Mouse (Mus musculus) intestine, embryonic 15.5 days (tissue): ENCODE data around the gene Ankib1. TPM values are rescaled to one million over a fixed set of nuclear protein-coding genes. Genes with fewer than 3 reads are reported as not detected.

Experiments
- ATAC-seq: fragments of 200-750 bp; cut with Nextera tagmentation; 2 replicates; pipeline ENCODE4 v1.8.0; 2017; ENCODE audit warnings: moderate TSS enrichment, moderate library complexity
- H3K27ac ChIP-seq: fragments of 300-500 bp; sonication (generic); 2 replicates; pipeline ENCODE4 v1.5.1; 2015; ENCODE audit warnings: mild to moderate bottlenecking, inconsistent platforms
- H3K27me3 ChIP-seq: fragments of 300-500 bp; sonication (generic); replicated peaks from 2 replicates; pipeline ENCODE4 v1.6.1; 2015; ENCODE audit warnings: inconsistent platforms
- H3K36me3 ChIP-seq: fragments of 300-500 bp; sonication (generic); 2 replicates; pipeline ENCODE4 v1.6.1; 2015; ENCODE audit warnings: inconsistent platforms
- H3K4me1 ChIP-seq: fragments of 300-500 bp; sonication (generic); replicated peaks from 2 replicates; pipeline ENCODE4 v1.6.1; 2015; ENCODE audit warnings: inconsistent platforms
- H3K4me2 ChIP-seq: fragments of 300-500 bp; sonication (generic); replicated peaks from 2 replicates; pipeline ENCODE4 v1.6.1; 2015; ENCODE audit warnings: mild to moderate bottlenecking, inconsistent platforms
- H3K4me3 ChIP-seq: fragments of 300-500 bp; sonication (generic); replicated peaks from 2 replicates; pipeline ENCODE4 v1.5.1; 2015; ENCODE audit warnings: inconsistent platforms
- H3K9ac ChIP-seq: fragments of 300-500 bp; sonication (generic); 2 replicates; pipeline ENCODE4 v1.6.1; 2015; ENCODE audit warnings: inconsistent platforms
- H3K9me3 ChIP-seq: fragments of 300-500 bp; sonication (generic); 2 replicates; pipeline ENCODE4 v1.6.1; 2016; ENCODE audit warnings: inconsistent platforms
- WGBS: fragments of 180-500 bp; shearing (Covaris S2); methylation state at CpG from one replicate; pipeline ENCODE4 v1.1.7; 2015; 5-methylcytosine and 5-hydroxymethylcytosine counted together
- polyA plus RNA-seq: library from polyadenylated mRNA; unstranded; fragments of >200 nt; fragmentation: Nextera tagmentation; extraction: Ambion mirVana; gene quantifications from 2 replicates; pipeline ENCODE4 v1.2.1, GENCODE M21; 2015

Gene Ankib1
- polyA plus RNA-seq, 1 experiment from 2014 or later: 9.2 TPM

DNA sequence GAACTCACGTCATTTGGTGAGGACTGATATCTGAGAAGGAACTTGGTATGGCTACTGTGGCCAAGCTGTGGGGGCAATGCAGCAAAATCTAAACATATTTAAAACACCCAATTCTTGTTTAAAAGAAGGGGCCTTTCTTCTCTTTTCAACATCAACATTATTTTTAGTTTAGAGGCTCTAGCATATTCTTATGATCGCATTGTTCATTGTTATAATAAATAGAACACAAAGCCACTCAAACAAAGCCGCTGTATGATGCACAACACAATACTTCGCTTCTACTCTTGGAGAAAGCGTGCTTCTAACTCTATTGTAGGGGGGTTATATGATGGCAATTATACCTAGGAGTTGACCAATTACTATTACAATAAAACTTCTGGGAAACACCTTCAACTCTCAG, 86.9 kb downstream of the Ankib1 start:
- Histone ChIP-seq H3K4me2 (no peak overlapping the region), H3K36me3 (no peaks in the 10 kb centered on the region), H3K27ac (no peak overlapping the region), H3K4me1 (no peaks in the 10 kb centered on the region), H3K4me3 (no peak overlapping the region), H3K9ac (no peak overlapping the region), H3K27me3 (no peaks in the 10 kb centered on the region), H3K9me3 (no peaks in the 10 kb centered on the region)
- ATAC-seq: no peak
- 95% methylated on average over 5 of the region's 5 CpGs for WGBS

DNA sequence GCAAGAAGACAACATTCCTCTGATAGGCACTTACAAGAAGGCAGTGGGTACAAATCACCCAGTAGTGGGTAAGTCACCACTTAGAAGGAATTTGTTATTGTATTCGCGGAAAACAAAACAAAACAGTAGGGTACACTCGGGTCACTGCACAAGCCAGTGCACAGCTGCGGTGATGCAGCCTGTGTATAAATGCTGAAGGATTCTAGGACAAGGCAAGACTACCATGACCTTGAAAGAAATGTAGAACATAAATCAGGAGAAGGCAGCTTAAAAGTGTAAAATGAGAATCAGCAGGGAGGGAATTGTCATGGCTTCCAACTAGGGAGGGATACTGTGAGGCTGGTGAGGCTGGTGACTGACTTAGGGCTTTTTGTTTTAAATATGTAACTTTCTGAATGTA, 100.5 kb downstream of the Ankib1 start:
- ATAC-seq: no peak
- WGBS: 85% methylated on average over 4 of the region's 4 CpGs
- H3K27ac ChIP-seq: no peak overlapping the region
- H3K4me2 ChIP-seq: no peak overlapping the region
- H3K4me3 ChIP-seq: no peak overlapping the region
- H3K9me3 ChIP-seq: no peaks in the 10 kb centered on the region
- H3K4me1 ChIP-seq: no peaks in the 10 kb centered on the region
- no peak overlapping the region for H3K9ac ChIP-seq
- H3K36me3 ChIP-seq: no peaks in the 10 kb centered on the region
- H3K27me3 ChIP-seq: no peaks in the 10 kb centered on the region

DNA sequence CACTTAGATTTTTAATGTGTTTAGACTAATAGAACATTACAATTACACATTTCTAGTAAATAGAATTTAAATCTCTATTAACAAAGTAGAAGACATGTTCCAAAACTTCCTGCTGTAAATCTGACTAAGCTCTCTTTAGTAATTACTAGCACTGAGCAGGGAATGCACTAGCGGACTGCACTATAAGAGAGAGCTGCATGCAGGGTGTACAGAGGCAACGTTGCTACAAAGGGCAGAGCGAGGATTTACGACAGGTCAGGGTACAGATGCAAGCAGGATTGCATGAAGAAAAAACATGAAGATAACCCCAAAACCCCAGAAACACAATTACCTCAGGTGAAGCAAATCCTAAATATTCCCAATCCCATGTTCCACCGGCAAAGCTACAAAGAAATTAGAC, 102.7 kb downstream of the Ankib1 start:
- no peak overlapping the region for H3K4me2 ChIP-seq
- no peaks in the 10 kb centered on the region for H3K27me3 ChIP-seq
- H3K27ac ChIP-seq: no peak overlapping the region
- peak; percentile 65; the same call in 1 of the 2 replicates for ATAC-seq
- 73% methylated on average over 5 of the region's 5 CpGs for WGBS
- H3K4me1 ChIP-seq: no peaks in the 10 kb centered on the region
- no peaks in the 10 kb centered on the region for H3K9me3 ChIP-seq
- H3K36me3 ChIP-seq: no peaks in the 10 kb centered on the region
- no peak overlapping the region for H3K9ac ChIP-seq
- no peak overlapping the region for H3K4me3 ChIP-seq

- Histone ChIP-seq H3K36me3 (no peaks in the 10 kb centered on the region), H3K27me3 (no peaks in the 10 kb centered on the region), H3K4me2 (no peak overlapping the region), H3K9ac (no peak overlapping the region), H3K4me1 (no peaks in the 10 kb centered on the region), H3K27ac (no peak overlapping the region), H3K4me3 (no peak overlapping the region), H3K9me3 (no peaks in the 10 kb centered on the region)
- ATAC-seq: no peak
- WGBS: 86% methylated on average over 3 of the region's 3 CpGs
These were observed 106.7 kb downstream of the Ankib1 start for GRCm38 (mm10) chr5:3696031-3696430.

DNA sequence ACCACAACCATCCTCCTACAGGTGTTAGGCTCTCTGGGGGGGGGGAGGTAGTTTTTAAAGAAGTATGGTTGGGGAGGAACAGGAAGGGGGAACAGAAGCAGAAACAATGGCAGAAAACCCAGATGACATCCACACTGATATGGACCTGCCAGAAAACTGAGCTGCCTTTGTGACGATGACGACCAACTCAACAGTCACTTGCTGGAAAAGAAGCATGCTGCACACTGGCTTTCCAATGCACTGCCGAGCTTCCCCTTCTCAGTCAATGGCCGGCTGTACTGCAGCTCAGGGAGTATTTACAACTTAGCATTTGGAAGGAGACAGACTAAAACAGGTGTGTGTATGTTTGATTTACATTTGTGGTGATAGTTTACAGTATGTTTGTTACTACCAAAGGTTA, 107.5 kb downstream of the Ankib1 start:
- no peak overlapping the region for H3K4me3 ChIP-seq
- H3K27ac ChIP-seq: no peak overlapping the region
- H3K27me3 ChIP-seq: no peaks in the 10 kb centered on the region
- no peak overlapping the region for H3K9ac ChIP-seq
- 85% methylated on average over 4 of the region's 4 CpGs for WGBS
- H3K4me1 ChIP-seq: no peaks in the 10 kb centered on the region
- H3K9me3 ChIP-seq: no peaks in the 10 kb centered on the region
- no peak for ATAC-seq
- no peak overlapping the region for H3K4me2 ChIP-seq
- H3K36me3 ChIP-seq: no peaks in the 10 kb centered on the region

GRCm38 (mm10) chr5:3692956-3693355, 109.8 kb downstream of the Ankib1 start:
- WGBS: 95% methylated on average over 9 of the region's 9 CpGs

DNA sequence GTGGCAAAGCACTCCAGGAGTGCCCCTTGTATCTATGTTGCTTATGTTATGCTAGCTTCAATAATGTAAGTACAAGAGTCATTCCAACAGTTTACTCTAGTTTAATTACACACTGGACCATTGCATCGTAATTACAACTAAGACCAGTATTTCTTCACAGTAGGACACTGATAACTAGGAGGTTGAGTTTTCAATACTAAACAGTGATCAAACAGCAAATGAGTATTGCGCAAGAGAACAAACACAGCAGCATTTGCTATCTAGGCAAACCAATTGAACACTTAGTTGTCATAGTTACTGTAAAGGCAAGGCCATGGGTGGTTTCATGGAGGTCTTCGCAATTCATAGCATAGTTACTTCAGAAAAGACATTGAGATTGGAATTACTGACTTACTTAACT, 111.4 kb downstream of the Ankib1 start:
- no peak for ATAC-seq
- Histone ChIP-seq H3K9me3 (no peaks in the 10 kb centered on the region), H3K4me3 (no peak overlapping the region), H3K27me3 (no peaks in the 10 kb centered on the region; the same call in 1 of the 2 replicates), H3K4me1 (no peaks in the 10 kb centered on the region), H3K27ac (no peak overlapping the region), H3K36me3 (0 out of 2 replicates have a peak, but pooled peaks cover 2% of the 10 kb centered on the region), H3K4me2 (no peak overlapping the region), H3K9ac (no peak overlapping the region)
- 85% methylated on average over 3 of the region's 3 CpGs for WGBS

More at GRCm38 (mm10) chr5:3692956-3693355, 109.8 kb downstream of the Ankib1 start:
- H3K9ac ChIP-seq: no peak overlapping the region
- H3K27me3 ChIP-seq: no peaks in the 10 kb centered on the region
- no peaks in the 10 kb centered on the region for H3K4me1 ChIP-seq
- no peak overlapping the region for H3K4me2 ChIP-seq
- H3K27ac ChIP-seq: no peak overlapping the region
- H3K9me3 ChIP-seq: no peaks in the 10 kb centered on the region
- 0 out of 2 replicates have a peak, but pooled peaks cover 2% of the 10 kb centered on the region for H3K36me3 ChIP-seq
- no peak overlapping the region for H3K4me3 ChIP-seq
- ATAC-seq: no peak

DNA sequence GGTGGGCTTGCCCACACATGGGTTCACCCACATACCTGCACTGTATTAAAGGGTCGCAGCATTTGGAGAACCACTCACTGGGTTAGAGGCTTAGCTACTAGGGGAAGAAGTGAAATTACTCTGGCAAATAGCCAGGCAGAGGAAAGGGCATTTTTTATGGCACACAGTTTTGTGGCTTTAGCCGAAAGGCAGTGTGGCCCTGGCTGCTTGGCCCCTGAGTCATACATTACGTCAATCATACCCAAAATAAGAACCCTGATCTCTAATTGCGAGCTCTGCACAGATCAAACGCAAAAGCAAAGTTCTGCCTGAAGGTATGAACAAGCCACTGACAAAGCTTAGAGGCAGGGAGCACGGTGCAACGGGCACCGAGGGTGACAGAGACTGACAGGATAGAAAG, 114.4 kb downstream of the Ankib1 start:
- no peaks in the 10 kb centered on the region for H3K4me1 ChIP-seq
- 89% methylated on average over 8 of the region's 8 CpGs for WGBS
- no peak overlapping the region for H3K4me3 ChIP-seq
- ATAC-seq: no peak
- H3K27ac ChIP-seq: no peak overlapping the region
- no peak overlapping the region for H3K4me2 ChIP-seq
- no peak overlapping the region for H3K9ac ChIP-seq
- H3K36me3 ChIP-seq: 0 out of 2 replicates have a peak, but pooled peaks cover 2% of the 10 kb centered on the region
- H3K27me3 ChIP-seq: no peaks in the 10 kb centered on the region; the same call in 1 of the 2 replicates
- H3K9me3 ChIP-seq: no peaks in the 10 kb centered on the region

DNA sequence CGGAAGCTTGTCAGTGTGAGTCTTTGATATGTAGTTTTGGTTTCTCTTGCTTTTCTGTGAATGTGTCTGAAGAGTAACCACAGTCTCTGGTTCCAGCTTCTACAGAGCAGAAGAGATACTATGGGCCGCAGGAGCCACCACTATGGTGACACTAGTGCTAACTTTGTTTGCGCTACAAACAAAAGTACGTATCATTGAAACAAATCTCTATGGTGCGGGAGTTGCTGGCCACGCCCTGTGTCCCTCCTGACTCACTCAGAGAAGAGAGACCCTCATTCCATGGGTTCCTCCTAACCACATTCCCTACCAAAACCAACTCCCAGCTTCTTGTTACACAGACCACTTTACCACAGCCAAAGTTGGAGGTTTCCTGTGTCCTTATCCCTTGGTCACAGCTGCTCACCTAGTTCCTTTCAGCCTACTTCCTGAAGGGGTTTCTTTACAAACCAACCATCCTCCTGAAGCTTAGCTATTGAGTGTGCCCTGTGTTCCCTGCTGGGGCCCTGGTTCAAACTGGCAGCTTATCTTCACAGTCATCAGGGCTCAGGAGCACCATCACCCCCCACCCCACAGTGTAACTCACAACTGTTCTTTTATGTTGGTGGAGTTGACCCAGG, 132.7 kb downstream of the Ankib1 start:
- Histone ChIP-seq H3K27ac (no peak overlapping the region), H3K4me2 (no peak overlapping the region), H3K9me3 (no peaks in the 10 kb centered on the region), H3K4me3 (no peak overlapping the region), H3K27me3 (no peaks in the 10 kb centered on the region), H3K4me1 (no peaks in the 10 kb centered on the region), H3K36me3 (no peaks in the 10 kb centered on the region), H3K9ac (no peak overlapping the region)
- WGBS: 81% methylated on average over 6 of the region's 6 CpGs
- no peak for ATAC-seq

- no peaks in the 10 kb centered on the region for H3K9me3 ChIP-seq
- ATAC-seq: no peak
- no peaks in the 10 kb centered on the region for H3K27me3 ChIP-seq
- no peak overlapping the region for H3K4me3 ChIP-seq
- H3K4me2 ChIP-seq: no peak overlapping the region
- H3K4me1 ChIP-seq: no peaks in the 10 kb centered on the region
- no peak overlapping the region for H3K27ac ChIP-seq
- WGBS: 85% methylated on average over 12 of the region's 12 CpGs
- H3K36me3 ChIP-seq: no peaks in the 10 kb centered on the region
- H3K9ac ChIP-seq: no peak overlapping the region
These were observed 136.1 kb downstream of the Ankib1 start for GRCm38 (mm10) chr5:3666585-3666984.

DNA sequence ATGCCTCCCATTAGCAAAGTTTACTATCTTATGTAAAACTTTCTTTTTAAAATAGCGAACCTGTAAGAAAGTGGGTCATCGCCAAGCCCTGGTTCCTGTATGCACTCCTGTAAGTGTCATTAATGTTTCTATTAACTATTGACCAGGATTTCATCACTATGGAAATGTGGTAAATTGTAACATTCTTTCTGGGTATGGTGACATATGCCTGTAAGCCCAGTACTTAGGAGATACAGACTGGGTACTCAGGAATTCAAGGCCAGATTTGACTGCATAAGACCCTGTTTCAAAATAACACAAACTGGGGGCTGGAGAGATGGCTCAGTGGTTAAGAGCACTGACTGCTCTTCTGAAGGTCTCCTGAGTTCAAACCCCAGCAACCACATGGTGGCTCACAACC, 137.5 kb downstream of the Ankib1 start:
- no peaks in the 10 kb centered on the region for H3K9me3 ChIP-seq
- ATAC-seq: no peak
- 88% methylated on average over 2 of the region's 2 CpGs for WGBS
- H3K27me3 ChIP-seq: no peaks in the 10 kb centered on the region
- H3K36me3 ChIP-seq: no peaks in the 10 kb centered on the region
- no peak overlapping the region for H3K4me2 ChIP-seq
- H3K4me1 ChIP-seq: no peaks in the 10 kb centered on the region
- no peak overlapping the region for H3K27ac ChIP-seq
- H3K4me3 ChIP-seq: no peak overlapping the region
- H3K9ac ChIP-seq: no peak overlapping the region

- H3K27me3 ChIP-seq: no peaks in the 10 kb centered on the region
- WGBS: 68% methylated on average over 5 of the region's 5 CpGs
These were observed 145.6 kb downstream of the Ankib1 start, which contains the start of gene Gatad1 for GRCm38 (mm10) chr5:3657085-3657484. TSS of gene Gatad1 (minus strand) at chr5:3657185.

DNA sequence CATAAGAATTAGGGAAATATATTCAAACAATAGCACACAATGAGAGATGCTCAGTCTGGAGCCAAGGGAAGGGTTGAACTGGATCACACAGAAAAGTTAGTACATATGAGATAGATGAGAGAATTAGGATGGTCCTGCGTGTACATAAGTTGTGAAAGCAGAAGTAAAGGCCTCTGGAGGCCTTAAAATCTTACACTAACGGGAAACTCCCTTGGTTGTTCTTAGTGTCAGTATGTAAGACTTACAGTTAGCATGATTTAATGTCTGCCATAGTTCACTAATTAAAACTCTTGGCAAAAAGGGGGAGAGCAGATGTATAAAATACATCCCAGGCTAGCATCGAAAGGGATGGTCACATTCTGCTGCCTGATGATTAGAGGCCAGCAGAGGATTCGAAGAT, 148.9 kb downstream of the Ankib1 start:
- Histone ChIP-seq H3K4me1 (no peaks in the 10 kb centered on the region), H3K27ac (no peak overlapping the region), H3K27me3 (no peaks in the 10 kb centered on the region), H3K4me2 (no peak overlapping the region), H3K9ac (no peak overlapping the region), H3K9me3 (no peaks in the 10 kb centered on the region), H3K36me3 (no peaks in the 10 kb centered on the region), H3K4me3 (no peak overlapping the region)
- no peak for ATAC-seq
- 87% methylated on average over 4 of the region's 4 CpGs for WGBS

More at GRCm38 (mm10) chr5:3657085-3657484, 145.6 kb downstream of the Ankib1 start, which contains the start of gene Gatad1:
- Histone ChIP-seq H3K4me2 (no peak within 1 kb of the TSS), H3K4me1 (no peaks in the 10 kb centered on the region), H3K9me3 (no peaks in the 10 kb centered on the region), H3K4me3 (no peak within 1 kb of the TSS), H3K36me3 (no peaks in the 10 kb centered on the region), H3K27ac (no peak within 1 kb of the TSS), H3K9ac (no peak within 1 kb of the TSS)
- no peak for ATAC-seq
